Mouse (Mus musculus): ENCODE data around the gene Capzb.

GRCm38 (mm10) chr4:139272951-139273680 is 80.4 kb downstream of the Capzb start:
- TF ChIP-seq CTCF (IDR thresholded peaks at IDR 0.05; ENCODE audit: extremely low read depth, insufficient read depth, insufficient read length, insufficient replicate concordance) (no peak), POLR2A (IDR thresholded peaks at IDR 0.05; ENCODE audit: low read depth, low read length) (no peak)

Data from spleen, adult 2 months (tissue).